Mouse (Mus musculus): ENCODE data around the gene Klhl36. TPM values are rescaled to one million over a fixed set of nuclear protein-coding genes. Genes with fewer than 3 reads are reported as not detected.

Klhl36 gene
- polyA plus RNA-seq, 1 experiment from 2014 or later: 9.9 TPM

Other genes with a start within 250 kb of the Klhl36 start
- not detected in 2 replicates for gene Adad2, start 249.5 kb upstream of the Klhl36 start, polyA plus RNA-seq (2014; fragmentation: Nextera tagmentation; extraction: Ambion mirVana)
- 0.07 TPM in 1 of 2 replicates, not detected in the other for gene Kcng4, start 226.6 kb upstream of the Klhl36 start, polyA plus RNA-seq (2014; fragmentation: Nextera tagmentation; extraction: Ambion mirVana)
- gene Wfdc1, start 195.9 kb upstream of the Klhl36 start, polyA plus RNA-seq (2014; fragmentation: Nextera tagmentation; extraction: Ambion mirVana): 0.63 TPM in 1 of 2 replicates, not detected in the other
- gene Atp2c2, start 162.3 kb upstream of the Klhl36 start, polyA plus RNA-seq (2014; fragmentation: Nextera tagmentation; extraction: Ambion mirVana): 1.0 and 1.7 TPM in 2 replicates
- gene Tldc1, start 83.8 kb upstream of the Klhl36 start, polyA plus RNA-seq (2014; fragmentation: Nextera tagmentation; extraction: Ambion mirVana): 12.6 and 13.4 TPM in 2 replicates
- 167 and 251 TPM in 2 replicates for gene Cotl1, start 21.7 kb upstream of the Klhl36 start, polyA plus RNA-seq (2014; fragmentation: Nextera tagmentation; extraction: Ambion mirVana)
- gene Usp10, start 48.1 kb downstream of the Klhl36 start, polyA plus RNA-seq (2014; fragmentation: Nextera tagmentation; extraction: Ambion mirVana): 209 and 210 TPM in 2 replicates
- not detected in 2 replicates for gene Gm20388, start 48.6 kb downstream of the Klhl36 start, polyA plus RNA-seq (2014; fragmentation: Nextera tagmentation; extraction: Ambion mirVana)
- gene Crispld2, start 130.2 kb downstream of the Klhl36 start, polyA plus RNA-seq (2014; fragmentation: Nextera tagmentation; extraction: Ambion mirVana): 1.6 and 2.1 TPM in 2 replicates
- gene Zdhhc7, start 239.2 kb downstream of the Klhl36 start, polyA plus RNA-seq (2014; fragmentation: Nextera tagmentation; extraction: Ambion mirVana): 29.4 and 29.9 TPM in 2 replicates

Measured in forebrain, embryonic 11.5 days (tissue).